Mouse (Mus musculus) ES-E14 (cell line): ENCODE results near the gene Pex19. TPM values are rescaled to one million over a fixed set of nuclear protein-coding genes. Genes with fewer than 3 reads are reported as not detected.

Source experiments
- DNase-seq: peaks from one replicate; pipeline ENCODE4 v3.0.0-alpha.2; 2013; ENCODE audit warnings: low read depth, low spot score
- H3K27ac ChIP-seq: 2 replicates; pipeline ENCODE4 v1.5.1; 2012; ENCODE audit warnings: low read depth, mild to moderate bottlenecking, low read length, moderate library complexity, mixed read lengths; ENCODE audit not compliant: poor library complexity, insufficient read depth, severe bottlenecking
- H3K36me3 ChIP-seq: 2 replicates; pipeline ENCODE4 v1.6.1; 2012; ENCODE audit warnings: mild to moderate bottlenecking, low read length, moderate library complexity, mixed read lengths; ENCODE audit not compliant: control insufficient read depth, poor library complexity, insufficient read depth, severe bottlenecking
- H3K4me1 ChIP-seq, 2 experiments: fragments of 150-350 bp in 1 of 2; sonication (generic) in 1 of 2; 2 replicates each; pipeline ENCODE4 v1.6.1; 2012; ENCODE audit warnings: low read length in 2 of 2, mild to moderate bottlenecking in 1 of 2, mixed read lengths in 1 of 2; ENCODE audit not compliant: control insufficient read depth in 2 of 2, insufficient read depth in 2 of 2, poor library complexity in 1 of 2
- H3K4me3 ChIP-seq, 2 experiments: fragments of 150-350 bp in 1 of 2; sonication (generic) in 1 of 2; 2 replicates each; pipeline ENCODE4 v1.5.1; 2012; ENCODE audit warnings: low read length in 2 of 2, low read depth in 1 of 2, mild to moderate bottlenecking in 1 of 2, mixed read lengths in 1 of 2; ENCODE audit not compliant: insufficient read depth in 1 of 2, poor library complexity in 1 of 2, severe bottlenecking in 1 of 2
- H3K9ac ChIP-seq: 2 replicates; pipeline ENCODE4 v1.6.1; 2012; ENCODE audit warnings: low read depth, mild to moderate bottlenecking, low read length, mixed read lengths; ENCODE audit not compliant: poor library complexity, insufficient read depth, severe bottlenecking
- H3K9me3 ChIP-seq: fragments of 150-350 bp; sonication (generic); 2 replicates; pipeline ENCODE4 v1.6.1; 2012; ENCODE audit warnings: low read depth, mild to moderate bottlenecking, low read length; ENCODE audit not compliant: control insufficient read depth, insufficient read depth
- CHD2 ChIP-seq: IDR thresholded peaks from 2 replicates; pipeline ENCODE4 v1.6.1; 2014; ENCODE audit warnings: mild to moderate bottlenecking, low read depth, low read length, inconsistent platforms
- HCFC1 ChIP-seq: IDR thresholded peaks from 2 replicates; pipeline ENCODE4 v1.6.1; 2012; ENCODE audit warnings: low read length, inconsistent platforms, borderline replicate concordance; ENCODE audit not compliant: insufficient read depth
- MAFK ChIP-seq: IDR thresholded peaks from 2 replicates; pipeline ENCODE4 v1.6.1; 2014; ENCODE audit warnings: mild to moderate bottlenecking, low read depth, low read length, inconsistent platforms; ENCODE audit not compliant: insufficient read depth
- ZC3H11A ChIP-seq: IDR thresholded peaks from 2 replicates; pipeline ENCODE4 v1.6.1; 2012; ENCODE audit warnings: low read depth, mild to moderate bottlenecking, inconsistent platforms, low read length, borderline replicate concordance
- ZNF384 ChIP-seq: IDR thresholded peaks from 2 replicates; pipeline ENCODE4 v1.6.1; 2012; ENCODE audit warnings: low read depth, low read length, inconsistent platforms
- in situ Hi-C, 2 experiments: fragments of 600-800 bp; cut with MboI; formaldehyde crosslinking; loops; one replicate each; pipeline ENCODE4 v1.15.1; 2025; ENCODE audit warnings: low sequenced_read_pairs in 2 of 2, inconsistent platforms in 1 of 2; ENCODE audit not compliant: unreplicated experiment in 2 of 2
- total RNA-seq: library from RNA; depleted of rRNA; stranded (reverse); fragments of 300-350 nt; gene quantifications from 2 replicates; pipeline ENCODE4 v1.2.3, GENCODE M21; 2012

Pex19 gene
- total RNA-seq, 1 experiment: 81.7 TPM

DNA sequence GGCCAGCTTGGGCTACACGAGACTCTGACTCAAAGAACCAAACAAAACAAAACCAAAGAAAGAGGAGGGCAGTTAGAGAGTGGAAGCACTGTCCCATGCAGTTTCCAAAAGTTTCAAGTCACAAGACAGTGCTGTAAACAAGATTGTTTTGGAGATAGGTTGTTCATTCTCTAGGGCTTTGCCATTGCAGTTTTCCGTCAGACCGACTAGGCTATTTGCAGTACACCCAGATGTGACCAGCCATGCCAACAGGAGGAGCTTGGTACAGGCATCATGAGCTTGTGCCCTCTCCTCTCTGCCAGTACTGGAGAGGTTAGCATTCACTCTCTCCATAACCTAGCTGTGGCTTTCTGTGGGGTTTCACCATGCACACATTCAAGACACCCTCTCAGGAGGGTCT is 33.0 kb upstream of the Pex19 start:
- in situ Hi-C loops: no loop called here
- TF ChIP-seq ZNF384: no peak
- TF ChIP-seq CHD2: no peak
- no peak for TF ChIP-seq ZC3H11A
- no peak for TF ChIP-seq HCFC1
- no peak for TF ChIP-seq MAFK
- Histone ChIP-seq H3K9me3 (no peaks in the 10 kb centered on the region), H3K36me3 (peaks cover 7% of the 10 kb centered on the region), H3K27ac (no peak overlapping the region), H3K9ac (no peak overlapping the region), H3K4me3 (no peak overlapping the region), H3K4me1 (no peaks in the 10 kb centered on the region)
- DNase-seq: no peak

DNA sequence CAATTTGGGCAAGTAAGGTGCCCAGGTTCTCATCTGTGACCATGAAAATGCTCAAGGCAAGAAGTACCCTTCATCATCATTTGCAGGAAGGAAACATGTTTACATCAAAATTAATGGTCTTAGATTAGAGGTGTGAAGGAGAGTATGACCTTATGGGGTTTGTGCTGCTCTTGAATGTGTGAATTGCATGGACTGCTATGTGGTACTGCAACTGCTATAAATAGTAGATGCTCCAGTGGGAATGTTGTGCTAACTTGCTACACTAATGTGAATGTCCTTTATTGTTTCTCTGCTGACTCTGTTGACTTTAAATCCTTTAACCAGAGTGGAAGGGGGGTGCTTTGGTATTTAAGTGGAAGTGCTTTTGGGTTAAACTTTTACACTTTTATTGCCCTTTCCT is 32.3 kb upstream of the Pex19 start:
- TF ChIP-seq ZNF384: no peak
- in situ Hi-C loops: no loop called here
- Histone ChIP-seq H3K4me1 (no peaks in the 10 kb centered on the region), H3K9me3 (no peaks in the 10 kb centered on the region), H3K36me3 (peaks cover 4% of the 10 kb centered on the region), H3K4me3 (no peak overlapping the region), H3K9ac (no peak overlapping the region), H3K27ac (no peak overlapping the region)
- DNase-seq: no peak

DNA sequence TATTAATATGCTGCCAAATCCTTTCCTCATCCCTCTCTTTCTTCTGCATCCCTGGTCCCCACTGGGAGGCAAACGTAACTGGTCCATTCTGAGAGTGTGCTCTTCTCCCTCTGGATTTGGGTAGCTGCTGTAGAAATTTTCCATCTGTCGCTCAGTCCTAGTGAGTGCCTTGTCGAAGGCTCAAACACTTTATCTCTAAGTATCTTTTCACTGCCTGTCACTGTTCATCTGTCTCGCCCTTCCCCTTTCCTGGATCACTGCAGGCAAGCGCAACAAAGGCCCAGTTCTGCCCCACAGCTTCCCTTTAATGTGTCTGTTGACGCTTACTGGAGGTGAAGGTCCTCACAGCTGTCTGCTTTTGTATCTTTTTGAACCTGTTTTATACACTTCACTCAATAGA is 31.4 kb upstream of the Pex19 start:
- no peak for DNase-seq
- Histone ChIP-seq H3K9ac (no peak overlapping the region), H3K36me3 (peaks cover 7% of the 10 kb centered on the region), H3K9me3 (no peaks in the 10 kb centered on the region), H3K27ac (no peak overlapping the region), H3K4me1 (no peaks in the 10 kb centered on the region), H3K4me3 (no peak overlapping the region)
- TF ChIP-seq MAFK: no peak
- in situ Hi-C loops: no loop called here

DNA sequence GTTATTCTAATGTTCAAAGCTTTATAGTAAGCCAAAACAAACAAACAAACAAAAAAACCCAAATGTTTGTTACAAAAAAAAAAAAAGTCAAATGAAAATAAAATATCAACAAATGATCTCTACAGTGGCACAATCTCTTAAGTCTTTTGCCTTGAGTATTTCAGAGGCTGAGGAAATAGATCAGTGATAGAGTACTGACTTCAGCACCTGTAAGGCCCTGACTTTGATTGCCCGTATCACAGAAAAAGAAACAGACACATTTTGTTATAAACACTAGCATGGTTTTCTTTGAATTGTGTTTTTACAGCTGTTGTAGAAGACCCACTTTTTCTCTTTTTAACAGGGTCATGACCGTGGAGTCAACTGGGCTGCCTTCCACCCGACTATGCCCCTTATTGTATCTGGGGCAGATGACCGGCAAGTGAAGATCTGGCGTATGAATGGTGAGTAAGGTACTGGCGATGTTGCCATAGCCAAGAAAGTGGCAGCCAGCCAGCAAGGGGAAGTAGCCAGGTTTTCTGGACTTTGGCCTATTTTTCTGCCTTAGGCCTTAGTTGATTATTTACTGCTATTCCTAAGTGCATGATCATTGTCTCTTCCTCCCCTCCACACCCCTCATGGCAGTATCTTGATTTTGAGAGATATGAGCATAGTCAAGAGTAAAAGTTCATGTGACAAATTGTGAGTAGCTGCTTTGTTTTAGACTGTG is 27.1 kb upstream of the Pex19 start:
- TF ChIP-seq ZC3H11A (no peak), CHD2 (no peak), ZNF384 (no peak), MAFK (no peak), HCFC1 (no peak)
- no peaks in the 10 kb centered on the region for H3K4me1 ChIP-seq

DNA sequence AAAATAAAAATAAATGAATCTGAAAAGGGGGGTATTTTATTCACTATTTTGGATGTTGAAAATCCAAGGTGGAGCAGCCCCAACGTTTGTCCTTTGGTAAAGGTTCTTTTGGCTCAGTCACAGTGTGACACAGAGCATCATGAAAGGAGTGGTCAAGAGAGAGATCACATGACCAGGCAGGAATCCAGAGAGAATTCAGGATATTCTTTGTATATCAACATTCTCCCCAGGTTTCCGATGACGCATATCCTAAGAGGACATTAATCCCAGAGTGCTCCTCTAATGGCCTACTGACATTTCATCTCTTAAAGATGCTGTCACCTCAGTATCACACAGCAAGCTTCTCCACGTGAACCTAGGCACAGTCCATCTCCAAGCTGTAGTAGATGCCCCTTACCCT is 22.9 kb upstream of the Pex19 start:
- TF ChIP-seq ZC3H11A: no peak
- TF ChIP-seq HCFC1: no peak
- no peak for TF ChIP-seq CHD2
- no peak for TF ChIP-seq MAFK
- no peak for TF ChIP-seq ZNF384
- Histone ChIP-seq H3K9me3 (no peaks in the 10 kb centered on the region), H3K4me1 (0 out of 4 replicates have a peak, but pooled peaks cover 0 to 3% of the 10 kb centered on the region in 2 experiments), H3K27ac (no peak overlapping the region), H3K9ac (no peak overlapping the region), H3K4me3 (no peak overlapping the region), H3K36me3 (peaks cover 32% of the 10 kb centered on the region)
- in situ Hi-C loops: no loop called here
- DNase-seq: no peak

More for the DNA sequence above, 27.1 kb upstream of the Pex19 start:
- Histone ChIP-seq H3K9ac (no peak overlapping the region), H3K27ac (no peak overlapping the region), H3K36me3 (peaks cover 22% of the 10 kb centered on the region), H3K9me3 (no peaks in the 10 kb centered on the region), H3K4me3 (no peak overlapping the region)
- no peak for DNase-seq
- in situ Hi-C loops: no loop called here
